Mouse (Mus musculus) retina, postnatal 7 days (tissue): ENCODE results near the gene Zbtb39.
"Not testable (repeated sequence)": the region's sequence is repeated elsewhere in the genome, so short reads cannot be mapped to it uniquely, and the experiment has no call there.

Experiments used
- DNase-seq: peaks from one replicate; pipeline ENCODE4 v3.0.0-alpha.2; 2012; ENCODE audit warnings: low read depth, low spot score

Zbtb39 gene

DNA sequence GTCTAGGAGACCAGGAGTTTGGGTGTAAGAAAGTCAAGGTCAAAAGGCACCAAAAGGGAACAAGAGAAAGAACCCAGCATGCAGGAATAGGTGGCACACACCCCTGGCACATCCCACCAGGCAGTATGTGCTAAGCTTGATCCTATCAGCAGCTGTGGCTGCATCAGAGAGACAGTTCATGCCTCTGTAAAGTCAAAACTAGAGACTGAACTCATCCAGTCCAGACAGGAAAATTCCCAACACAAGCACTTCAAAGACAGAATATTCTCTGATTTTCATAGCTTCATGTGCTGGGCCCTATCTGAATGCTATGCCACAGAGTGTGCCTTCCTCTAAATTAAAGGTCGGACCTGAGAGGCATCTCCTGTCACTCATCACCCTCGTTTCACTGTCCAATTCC, 1.8 kb upstream of the Zbtb39 start:
- no peak for DNase-seq

DNA sequence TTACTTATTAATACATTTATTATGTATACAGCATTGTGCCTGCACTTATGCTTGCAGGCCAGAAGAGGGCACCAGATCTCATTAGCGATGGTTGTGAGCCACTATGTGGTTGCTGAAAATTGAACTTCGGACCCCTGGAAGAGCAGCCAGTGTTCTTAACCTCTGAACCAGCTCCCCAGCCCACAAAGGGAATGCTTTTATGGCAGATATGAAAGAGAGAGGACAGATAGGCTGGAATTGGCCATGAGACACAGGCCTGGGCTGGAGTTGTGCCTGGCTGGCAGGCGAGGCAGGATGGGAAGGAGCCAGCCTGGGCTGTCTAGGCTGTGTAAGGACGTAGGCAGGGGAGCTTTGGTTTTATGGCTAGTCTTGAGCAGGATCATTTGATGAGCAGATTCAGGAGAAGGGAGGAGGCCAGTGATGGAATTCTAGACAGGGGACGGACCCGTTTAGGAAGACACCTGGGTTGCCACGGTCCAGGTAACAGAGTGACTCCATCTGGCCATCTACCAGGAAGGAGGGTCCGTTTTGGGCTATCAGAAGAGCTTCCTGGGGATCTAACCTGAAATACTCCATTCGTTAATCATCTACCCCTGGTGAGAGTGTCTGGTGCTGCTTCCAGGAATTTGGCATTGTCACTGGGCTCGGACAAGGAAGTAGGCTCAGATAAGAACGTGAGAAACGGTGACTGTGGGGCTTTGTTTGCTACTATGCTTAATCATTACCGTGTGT, 1.0 kb upstream of the Zbtb39 start:
- no peak for DNase-seq

DNA sequence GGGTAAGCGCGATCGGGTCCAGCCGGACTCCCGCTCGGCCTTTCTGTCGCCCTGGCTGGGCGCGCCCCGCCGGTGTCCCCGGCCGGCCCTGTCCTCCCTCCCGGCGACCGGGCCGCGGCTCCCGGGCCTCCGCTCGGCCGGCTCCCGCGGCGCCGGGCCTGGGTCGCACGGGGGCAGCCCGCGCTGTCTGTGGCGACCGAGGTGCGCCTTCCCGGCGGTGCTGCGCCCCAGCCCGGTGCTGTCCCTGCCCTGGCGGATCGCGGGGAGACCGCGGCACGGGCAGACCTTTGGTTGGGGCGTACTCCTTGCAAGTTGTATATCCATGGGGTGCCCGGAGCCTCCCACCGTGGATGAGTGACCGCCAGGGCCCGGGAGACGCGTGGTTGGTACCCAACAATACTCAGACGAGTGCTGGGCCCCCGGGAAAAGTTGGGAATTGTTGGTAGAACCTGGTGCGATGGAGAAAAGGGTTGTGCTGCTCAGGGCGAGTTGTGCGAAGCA, 373 bp downstream of the Zbtb39 start:
- DNase-seq: no peak

DNA sequence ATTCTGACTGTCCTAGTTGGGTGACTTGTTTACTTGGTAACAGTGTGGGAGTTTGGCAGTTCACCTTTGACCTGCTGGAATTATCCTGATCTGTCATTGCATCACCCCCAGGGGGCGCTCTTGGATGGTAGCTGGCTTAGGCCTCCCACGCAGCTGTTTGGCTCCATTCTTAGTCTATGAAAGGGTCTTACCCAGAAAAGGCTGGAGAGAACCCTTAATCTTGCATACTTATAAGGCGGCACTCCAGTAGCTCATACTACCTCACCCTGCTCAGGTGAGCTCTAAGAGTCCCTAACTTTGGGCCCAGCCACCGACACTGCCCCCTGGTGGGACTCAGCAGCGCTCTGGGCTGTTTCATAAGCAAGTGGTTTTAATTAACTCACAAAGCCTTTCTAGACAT, 5.3 kb downstream of the Zbtb39 start:
- DNase-seq: no peak

DNA sequence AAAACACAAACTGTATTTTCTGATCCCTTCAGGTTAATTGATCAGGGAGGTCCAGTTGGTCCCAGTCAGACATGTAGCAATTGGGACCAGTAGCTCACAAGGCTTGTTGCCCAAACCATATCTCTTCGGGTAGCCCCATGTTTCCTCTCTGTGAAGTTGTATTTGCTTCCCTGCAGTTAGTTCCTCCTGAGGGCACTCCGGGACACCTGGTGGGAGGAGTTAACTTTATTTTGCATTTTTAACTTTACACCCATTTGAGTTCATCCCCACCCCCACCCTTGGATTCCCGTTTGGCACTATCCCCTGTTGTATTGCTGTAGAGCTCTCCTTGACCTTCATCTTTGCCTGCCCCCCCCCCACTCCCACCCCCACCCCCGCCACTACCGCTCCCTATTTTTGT, 6.5 kb downstream of the Zbtb39 start:
- DNase-seq: no peak

DNA sequence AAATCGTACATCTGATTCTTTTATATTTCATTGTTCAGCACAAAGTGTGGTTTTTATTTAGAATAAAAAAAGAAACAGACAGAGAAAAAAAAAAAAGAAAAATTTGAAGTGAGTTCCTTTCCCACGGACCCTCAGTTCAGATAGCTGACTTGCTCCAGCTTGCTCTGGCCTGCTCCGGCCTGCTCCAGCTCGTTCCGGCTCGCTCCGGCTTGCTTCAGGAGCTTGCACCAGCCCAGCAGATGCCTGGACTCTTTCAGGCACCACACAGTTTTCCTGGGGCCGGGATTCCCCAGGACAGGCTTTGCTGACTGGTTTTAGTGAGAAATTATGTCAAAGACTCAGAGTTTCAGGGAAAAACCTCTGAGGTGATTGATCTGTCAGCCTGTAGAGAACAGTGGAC, 7.9 kb downstream of the Zbtb39 start:
- DNase-seq: no peak

DNA sequence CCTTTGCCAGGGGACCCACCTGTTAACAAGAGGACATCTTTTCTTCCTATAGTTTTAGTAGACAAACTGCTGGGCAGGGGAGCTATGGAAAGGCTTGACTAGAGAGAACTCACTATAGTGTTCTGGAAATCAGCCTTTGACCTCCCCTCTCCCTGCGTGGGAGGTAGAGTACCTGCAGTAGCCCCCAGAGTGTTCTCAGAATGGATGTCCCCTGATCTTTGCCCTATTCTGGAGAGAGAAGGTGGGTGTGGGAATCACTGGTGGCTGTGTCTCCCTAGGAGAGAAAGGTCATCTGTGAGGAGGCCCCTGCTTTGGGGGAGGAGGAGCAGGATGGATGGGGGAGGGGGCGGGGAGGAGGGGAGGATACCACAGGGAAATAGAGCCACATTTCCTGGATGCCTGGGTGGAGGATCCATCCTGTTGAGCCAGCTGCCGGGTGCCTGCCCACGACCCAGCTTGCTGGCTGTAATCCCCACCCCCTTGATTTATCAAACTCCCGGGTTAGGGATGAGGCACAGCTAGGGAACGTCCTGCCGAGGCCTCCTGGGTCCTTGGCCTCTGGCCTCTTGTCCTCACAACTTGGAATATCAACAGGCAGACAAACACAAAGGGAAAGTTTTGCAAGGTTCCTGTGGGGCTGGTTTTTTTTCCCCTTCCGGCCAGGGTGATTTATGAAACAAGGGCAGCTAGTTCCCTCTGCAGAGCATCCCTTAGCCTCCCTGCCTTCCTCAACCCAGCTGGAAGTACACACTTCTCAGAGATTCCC, 9.7 kb downstream of the Zbtb39 start:
- no peak for DNase-seq

DNA sequence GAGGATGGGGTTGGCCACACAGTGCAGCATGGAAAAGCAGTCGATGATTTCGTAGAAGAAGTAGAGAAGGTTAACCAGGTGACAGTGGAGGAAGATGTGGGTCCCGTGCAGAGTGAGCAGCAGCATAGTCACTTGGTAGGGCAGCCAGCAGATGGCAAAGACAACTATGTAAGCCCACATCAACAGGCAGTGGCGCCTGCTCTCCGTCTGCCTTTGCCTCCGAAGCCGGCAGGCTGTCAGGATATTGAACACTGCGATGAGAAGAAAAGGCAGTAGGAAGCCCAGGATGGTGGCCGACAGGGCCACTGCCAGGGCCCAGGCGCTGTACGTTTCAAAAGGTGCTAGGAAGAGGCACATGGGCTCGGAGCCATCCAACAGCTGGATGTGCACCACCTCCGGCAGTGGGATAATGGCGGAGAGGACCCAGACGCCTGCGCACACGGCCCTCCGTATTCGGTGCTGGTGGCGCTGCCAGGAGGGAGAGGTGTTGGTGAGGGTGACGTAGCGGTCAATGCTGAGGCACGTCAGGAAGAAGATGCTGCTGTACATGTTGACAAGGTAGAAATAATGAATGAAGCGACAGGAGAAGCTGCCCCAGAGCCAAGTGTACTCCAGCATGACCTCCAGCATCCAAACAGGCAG, 10.9 kb downstream of the Zbtb39 start:
- no peak for DNase-seq

DNA sequence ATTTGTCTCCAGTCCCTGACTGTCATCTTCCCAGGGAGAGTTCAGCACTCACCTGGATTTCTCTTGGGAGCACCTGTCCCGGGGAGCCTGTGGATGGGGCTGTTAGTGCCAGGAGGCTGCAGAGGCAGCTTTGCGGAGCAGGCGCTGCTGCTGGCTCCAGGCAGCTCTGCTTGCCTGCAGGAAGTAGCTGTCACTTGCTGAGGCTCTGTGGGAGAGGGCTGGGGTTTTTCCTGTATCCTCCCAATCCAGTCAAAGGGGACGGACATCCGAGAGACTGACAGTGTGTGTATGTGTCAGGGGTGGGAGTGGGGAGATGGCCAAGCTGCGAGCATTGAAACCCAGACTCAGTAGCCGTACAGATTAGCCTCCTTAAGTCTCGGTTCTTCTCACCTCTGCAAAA, 12.2 kb downstream of the Zbtb39 start, which contains the start of gene Gpr182:
Gene Gpr182, minus strand, starts transcription at position 185 of the 400 bp plus-strand sequence.
- DNase-seq: no peak

DNA sequence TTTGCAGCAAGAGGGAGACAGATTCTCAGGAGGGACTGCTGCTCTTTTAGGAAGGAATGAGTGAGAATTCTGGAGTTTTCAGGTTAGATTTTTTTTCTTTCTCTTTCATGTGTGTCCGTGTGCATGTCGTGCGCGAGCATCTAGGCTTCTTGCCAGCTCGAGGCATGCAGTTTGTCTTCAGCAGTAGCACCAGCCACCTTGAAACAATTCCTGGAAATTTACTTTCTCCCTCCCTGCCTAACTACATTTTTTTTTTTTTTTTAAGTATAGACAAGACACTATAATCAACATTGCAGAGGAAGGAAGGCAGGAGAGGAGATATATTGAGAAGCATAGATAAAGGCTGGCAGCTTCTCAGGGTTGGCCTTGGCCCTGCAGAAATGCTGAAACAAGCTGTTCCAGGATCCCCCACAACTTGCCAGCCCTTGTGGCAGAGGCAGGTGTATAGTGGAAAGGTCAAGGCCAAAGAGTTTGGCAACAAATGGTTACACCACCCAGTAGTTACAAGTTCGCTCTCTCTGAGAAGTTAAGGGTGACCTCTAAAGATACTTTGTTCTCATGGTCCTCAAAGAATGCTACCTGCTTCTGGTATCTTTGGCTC, 15.3 kb downstream of the Zbtb39 start:
- no peak for DNase-seq

DNA sequence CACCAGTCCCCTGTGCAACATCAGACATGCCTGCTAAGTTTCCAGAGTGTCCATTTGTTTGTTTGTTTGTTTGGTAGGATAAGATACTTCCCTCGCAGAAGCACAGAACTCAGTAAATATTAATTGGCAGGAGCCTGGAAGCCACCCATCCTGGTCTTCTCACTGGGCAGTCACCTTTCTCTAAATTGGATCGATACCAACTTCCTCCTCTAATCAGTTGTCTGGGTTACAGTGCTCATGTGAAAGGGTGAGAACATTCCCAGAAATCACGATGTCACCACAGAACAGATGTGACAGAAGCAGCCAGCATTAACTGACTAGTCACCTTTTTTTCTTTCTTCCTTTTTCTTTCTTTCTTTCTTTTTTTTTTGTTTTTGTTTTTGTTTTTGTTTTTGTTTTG, 15.9 kb downstream of the Zbtb39 start:
- DNase-seq: no peak

DNA sequence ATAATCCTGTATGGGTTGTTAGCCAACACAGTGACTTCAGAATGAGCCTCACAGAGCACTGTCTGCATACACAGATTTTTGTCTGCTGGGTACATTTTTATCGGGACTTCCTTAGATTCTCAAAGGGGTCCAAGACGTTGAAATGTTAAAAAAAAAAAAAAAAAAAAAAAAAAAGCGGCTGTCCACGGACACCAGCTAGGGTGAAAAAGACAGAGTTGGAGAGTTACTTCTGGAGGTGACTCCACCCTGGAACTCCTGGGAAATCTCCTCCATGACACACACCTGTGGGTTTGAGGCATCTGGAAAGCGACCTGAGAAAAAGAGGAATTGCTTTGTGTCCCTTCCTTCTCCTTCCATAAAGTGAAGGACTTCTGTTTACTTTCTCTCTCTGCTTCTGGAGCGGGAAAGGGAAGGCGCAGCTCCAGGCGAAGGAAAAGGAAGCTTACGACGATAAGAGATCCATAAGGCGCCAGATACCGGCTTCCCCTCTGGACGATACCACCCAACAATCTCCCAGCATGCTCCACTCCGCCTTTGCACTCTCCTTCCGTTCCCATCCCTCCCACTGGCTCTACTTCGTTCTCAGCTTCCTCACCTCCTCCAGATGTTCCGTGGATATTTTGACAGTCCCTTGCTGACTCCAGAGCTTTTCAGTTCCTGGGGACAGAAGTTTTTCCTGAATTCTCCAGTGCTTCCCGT, 16.6 kb downstream of the Zbtb39 start:
- no peak for DNase-seq

DNA sequence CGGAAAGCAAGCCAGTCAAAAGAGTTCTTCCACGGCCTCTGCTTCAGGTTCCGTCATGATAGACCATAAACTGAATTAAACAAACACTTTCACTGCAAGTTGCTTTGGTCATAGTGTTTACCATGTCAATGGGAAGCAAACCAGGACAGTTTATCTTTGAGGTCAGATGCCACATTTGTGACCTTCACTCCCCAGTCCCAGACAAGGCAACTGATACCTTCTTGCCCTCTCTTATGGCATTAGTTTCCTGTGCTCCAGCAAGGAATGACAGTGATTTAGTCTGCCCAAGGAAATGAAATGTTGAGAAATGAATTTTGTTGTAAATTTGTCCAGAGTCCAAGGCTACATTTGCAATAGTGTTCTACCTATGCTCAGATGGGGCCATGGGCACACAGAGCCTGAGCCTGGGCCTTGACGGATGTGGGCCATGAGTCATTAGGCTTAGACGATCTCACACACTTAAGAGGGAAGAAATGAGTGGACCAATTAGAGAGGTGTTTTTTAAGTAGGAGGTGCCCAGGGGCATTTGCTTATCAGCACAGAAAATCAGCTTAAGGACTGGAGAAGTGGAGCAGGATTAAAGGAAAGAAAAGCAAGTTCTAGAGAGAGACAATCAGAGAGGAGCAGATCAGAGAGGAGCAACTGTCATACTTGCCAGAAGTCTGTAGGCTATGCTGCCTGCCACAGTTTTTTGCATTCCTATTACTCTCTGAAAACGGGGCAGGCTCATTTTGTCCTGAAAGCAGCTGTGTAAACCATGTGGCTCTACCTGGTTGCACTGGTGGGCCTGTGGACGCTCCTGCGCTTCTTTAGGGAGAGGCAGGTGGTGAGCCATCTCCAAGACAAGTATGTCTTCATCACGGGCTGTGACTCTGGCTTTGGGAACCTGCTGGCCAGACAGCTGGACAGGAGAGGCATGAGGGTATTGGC, 20.1 kb downstream of the Zbtb39 start, which contains the start of the genes Rdh1 and Rdh16f1:
Gene Rdh1, plus strand, starts transcription at position 541 of the 930 bp plus-strand sequence.
Gene Rdh16f1, plus strand, starts transcription at position 607 of the 930 bp plus-strand sequence.
- no peak for DNase-seq

DNA sequence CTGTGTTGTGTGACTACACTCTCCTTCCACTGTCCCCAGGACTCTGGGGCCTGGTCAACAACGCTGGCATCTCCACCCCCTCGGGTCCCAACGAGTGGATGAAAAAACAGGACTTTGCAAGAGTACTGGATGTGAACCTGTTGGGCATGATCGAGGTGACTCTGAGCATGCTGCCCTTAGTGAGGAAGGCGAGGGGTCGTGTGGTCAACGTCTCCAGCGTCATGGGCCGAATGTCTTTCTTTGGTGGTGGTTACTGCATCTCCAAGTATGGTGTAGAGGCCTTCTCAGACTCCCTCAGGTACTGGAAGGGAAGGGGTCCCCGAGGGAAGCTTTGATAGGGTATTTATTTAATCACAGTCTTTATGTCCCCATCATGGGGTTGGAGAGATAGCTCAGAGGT, 23.6 kb downstream of the Zbtb39 start:
- DNase-seq: not testable (repeated sequence)

DNA sequence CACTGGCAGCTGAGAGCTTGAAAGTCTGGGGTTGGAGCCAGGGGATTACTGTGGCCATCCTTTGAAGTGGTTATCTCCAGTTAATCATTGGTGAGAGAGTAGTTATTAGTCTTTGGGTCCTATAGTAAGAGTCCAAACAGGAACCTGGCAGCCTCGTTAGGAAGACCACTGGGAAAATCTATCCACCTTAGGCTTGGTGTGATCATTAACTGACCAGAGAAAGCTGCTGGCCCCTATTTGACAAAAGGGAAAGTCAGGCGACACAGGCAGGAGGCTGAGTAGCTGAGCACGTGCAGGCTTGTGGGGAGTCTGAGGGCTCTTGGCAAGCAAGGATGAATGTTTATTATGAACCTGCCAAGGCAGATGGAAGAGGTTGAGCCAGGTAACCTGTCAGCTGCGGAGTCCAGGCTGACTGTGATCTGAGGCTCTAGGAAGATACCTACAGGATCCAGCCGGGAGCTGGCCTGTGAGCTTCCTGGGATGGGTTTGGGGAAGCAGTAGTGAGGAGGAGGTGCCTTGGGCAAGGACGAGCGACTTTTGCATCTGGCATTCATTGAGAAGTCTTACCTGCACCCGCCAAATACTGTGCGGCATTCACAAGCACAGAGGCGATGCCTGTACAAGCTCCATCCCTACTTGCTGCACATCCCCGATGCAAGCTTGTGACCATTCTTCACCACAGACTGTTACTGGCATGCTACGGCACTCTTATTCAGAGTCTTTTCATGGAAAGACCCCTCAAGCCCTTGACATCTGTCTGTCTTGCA, 24.8 kb downstream of the Zbtb39 start:
- DNase-seq: no peak

DNA sequence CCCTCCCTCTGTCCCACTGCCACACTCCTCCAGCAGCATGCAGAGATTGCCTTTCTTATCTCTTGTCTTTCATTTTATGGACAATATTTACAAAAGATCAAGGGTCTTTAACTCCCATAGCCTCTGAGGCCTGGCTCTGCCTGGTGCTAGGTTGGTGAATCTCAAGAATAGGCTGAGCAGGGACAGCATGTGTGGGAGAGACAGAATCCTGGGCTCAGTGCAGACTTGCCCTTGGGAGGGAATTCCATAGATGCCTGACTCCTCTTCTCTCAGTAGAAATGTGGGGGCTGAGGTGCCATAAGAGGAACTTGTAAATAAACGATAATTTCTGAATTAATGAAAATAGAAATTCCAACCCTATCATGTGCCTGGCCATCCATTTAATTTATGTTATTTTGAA, 27.2 kb downstream of the Zbtb39 start:
- DNase-seq: no peak

DNA sequence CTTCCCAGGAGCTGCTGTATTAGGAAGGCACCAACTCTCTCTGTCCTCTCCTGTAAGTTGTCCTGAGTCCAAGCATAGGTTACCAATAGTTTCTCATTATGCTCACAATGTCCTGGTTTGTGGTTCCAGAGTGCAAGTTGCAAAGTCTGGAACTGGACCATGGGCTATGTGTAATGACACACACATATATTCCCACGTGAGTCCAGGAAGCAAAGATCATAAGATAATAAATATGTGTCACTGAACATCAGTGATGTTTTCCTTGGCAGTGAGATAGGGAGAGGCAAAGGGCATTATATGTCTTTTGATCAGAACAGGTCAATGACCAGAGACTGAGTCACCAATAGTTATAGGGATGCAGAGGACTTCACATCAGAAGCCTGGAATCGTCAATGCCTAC, 36.7 kb downstream of the Zbtb39 start, which contains the start of gene Rdh9:
Gene Rdh9, plus strand, starts transcription at position 376 of the 400 bp plus-strand sequence.
- no peak for DNase-seq

DNA sequence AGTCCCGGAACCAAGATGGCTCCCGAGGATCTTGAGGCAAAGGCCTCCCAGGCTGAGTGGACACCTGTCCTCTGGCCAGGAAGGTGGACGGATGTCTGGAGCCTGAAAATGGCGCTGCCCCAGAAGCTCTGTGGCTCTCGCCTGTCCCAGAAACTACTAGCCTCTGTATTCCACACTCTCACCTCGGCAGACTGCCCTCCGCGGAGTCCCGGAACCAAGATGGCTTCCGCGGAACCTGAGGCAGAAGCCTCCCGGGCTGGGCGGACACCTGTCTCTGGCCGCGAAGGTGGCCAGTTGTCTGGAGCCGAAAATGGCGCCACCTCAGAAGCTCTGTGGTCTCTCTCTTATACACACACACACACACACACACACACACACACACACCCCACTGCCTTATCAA, 43.0 kb downstream of the Zbtb39 start:
- DNase-seq: not testable (repeated sequence)

DNA sequence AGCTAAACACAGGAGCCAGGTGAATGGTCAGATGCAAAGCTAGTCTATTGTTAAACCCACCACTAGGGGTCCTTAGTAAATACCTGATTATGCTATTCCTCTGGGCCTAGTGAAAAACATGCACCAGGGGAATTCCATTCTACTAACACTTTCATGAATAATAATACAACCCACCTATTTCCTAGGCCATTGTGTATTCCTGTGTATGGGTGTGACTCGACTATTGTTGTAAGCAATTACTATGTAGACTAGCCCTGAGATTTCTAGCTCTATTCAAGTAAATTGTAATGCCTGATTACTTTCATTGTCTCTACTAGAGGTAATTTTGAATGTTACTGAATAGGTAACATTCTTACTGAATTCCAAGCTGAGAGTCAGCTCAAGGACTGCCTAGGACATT, 46.1 kb downstream of the Zbtb39 start:
- not testable (repeated sequence) for DNase-seq
